Mouse (Mus musculus) hindbrain, embryonic 16.5 days (tissue): Measurements from ENCODE around the gene Ppp1r27. TPM values are rescaled to one million over a fixed set of nuclear protein-coding genes. Genes with fewer than 3 reads are reported as not detected.
"Not testable (repeated sequence)": the region's sequence is repeated elsewhere in the genome, so short reads cannot be mapped to it uniquely, and the experiment has no call there.

ENCODE experiments used
- ATAC-seq: fragments of 200-750 bp; cut with Nextera tagmentation; 2 replicates; pipeline ENCODE4 v1.8.0; 2017; ENCODE audit warnings: moderate TSS enrichment, moderate library complexity
- H3K27ac ChIP-seq: fragments of 300-500 bp; sonication (generic); 2 replicates; pipeline ENCODE4 v1.5.1; 2014; ENCODE audit warnings: low read depth, mild to moderate bottlenecking, control low read depth, low read length, moderate library complexity
- H3K27me3 ChIP-seq: fragments of 300-500 bp; sonication (generic); replicated peaks from 2 replicates; pipeline ENCODE4 v1.6.1; 2014; ENCODE audit warnings: low read length; ENCODE audit not compliant: control insufficient read depth, insufficient read depth
- H3K36me3 ChIP-seq: fragments of 300-500 bp; sonication (generic); 2 replicates; pipeline ENCODE4 v1.6.1; 2014; ENCODE audit warnings: mild to moderate bottlenecking, low read length, moderate library complexity, mixed read lengths; ENCODE audit not compliant: control insufficient read depth, insufficient read depth
- H3K4me1 ChIP-seq: fragments of 300-500 bp; sonication (generic); 2 replicates; pipeline ENCODE4 v1.6.1; 2014; ENCODE audit warnings: low read depth, low read length; ENCODE audit not compliant: control insufficient read depth, insufficient read depth
- H3K4me2 ChIP-seq: fragments of 300-500 bp; sonication (generic); 2 replicates; pipeline ENCODE4 v1.6.1; 2014; ENCODE audit warnings: mild to moderate bottlenecking, low read length, control low read depth, moderate library complexity
- H3K4me3 ChIP-seq: fragments of 300-500 bp; sonication (generic); 2 replicates; pipeline ENCODE4 v1.5.1; 2014; ENCODE audit warnings: mild to moderate bottlenecking, low read length, control low read depth, moderate library complexity
- H3K9ac ChIP-seq: fragments of 300-500 bp; sonication (generic); 2 replicates; pipeline ENCODE4 v1.6.1; 2014; ENCODE audit warnings: low read depth, mild to moderate bottlenecking, control low read depth, low read length, moderate library complexity
- H3K9me3 ChIP-seq: fragments of 300-500 bp; sonication (generic); 2 replicates; pipeline ENCODE4 v1.6.1; 2014; ENCODE audit warnings: mild to moderate bottlenecking, low read length, moderate library complexity; ENCODE audit not compliant: control insufficient read depth
- WGBS: fragments of 180-500 bp; shearing (Covaris S2); extraction: QIAGEN DNeasy Blood & Tissue Kit; methylation state at CpG from one replicate; pipeline ENCODE4 v1.1.7; 2014; 5-methylcytosine and 5-hydroxymethylcytosine counted together
- polyA plus RNA-seq: library from polyadenylated mRNA; unstranded; fragments of >200 nt; fragmentation: Nextera tagmentation; extraction: Ambion mirVana; gene quantifications from 2 replicates; pipeline ENCODE4 v1.2.1, GENCODE M21; 2015

Gene Ppp1r27
- 0.64 TPM in 1 of 2 replicates, not detected in the other for polyA plus RNA-seq

GRCm38 (mm10) chr11:120550810-120551440 is at the start of gene Ppp1r27:
TSS of gene Ppp1r27 (minus strand) at chr11:120551132.
- Histone ChIP-seq H3K9me3 (no peaks in the 10 kb centered on the region), H3K27me3 (no peaks in the 10 kb centered on the region), H3K27ac (peak within 1 kb of the TSS; percentile 90), H3K36me3 (no peaks in the 10 kb centered on the region), H3K9ac (peak within 1 kb of the TSS; percentile 87), H3K4me1 (peaks cover 20% of the 10 kb centered on the region), H3K4me3 (peak within 1 kb of the TSS; percentile 71), H3K4me2 (peak within 1 kb of the TSS; percentile 68)
- ATAC-seq = no peak
- 93% methylated on average over 28 of the region's 28 CpGs for WGBS

- Histone ChIP-seq H3K4me2 (no peak overlapping the region), H3K4me1 (peaks cover 16% of the 10 kb centered on the region), H3K4me3 (no peak overlapping the region), H3K27ac (no peak overlapping the region), H3K9me3 (no peaks in the 10 kb centered on the region), H3K27me3 (no peaks in the 10 kb centered on the region), H3K36me3 (peaks cover 21% of the 10 kb centered on the region), H3K9ac (no peak overlapping the region)
- ATAC-seq = no peak
- 95% methylated on average over 3 of the region's 3 CpGs for WGBS
Observed at GRCm38 (mm10) chr11:120600716-120601115, 49.8 kb upstream of the Ppp1r27 start.

- H3K27ac ChIP-seq = peak overlapping the region; percentile 84; the same call in 1 of the 2 replicates
- H3K9ac ChIP-seq = peak overlapping the region; percentile 98
- ATAC-seq = no peak
- WGBS = 45% methylated on average over 17 of the region's 17 CpGs
- H3K9me3 ChIP-seq = no peaks in the 10 kb centered on the region
- peak overlapping the region; percentile 65 for H3K4me2 ChIP-seq
- H3K4me3 ChIP-seq = peak overlapping the region; percentile 98
- H3K4me1 ChIP-seq = peaks cover 16% of the 10 kb centered on the region
- H3K36me3 ChIP-seq = peaks cover 29% of the 10 kb centered on the region
- H3K27me3 ChIP-seq = no peaks in the 10 kb centered on the region
Observed at GRCm38 (mm10) chr11:120598990-120599549, 48.1 kb upstream of the Ppp1r27 start.

- Histone ChIP-seq H3K9ac (peak within 1 kb of the TSS; percentile 98), H3K4me1 (peaks cover 16% of the 10 kb centered on the region), H3K27me3 (no peaks in the 10 kb centered on the region), H3K27ac (peak within 1 kb of the TSS; percentile 89), H3K9me3 (no peaks in the 10 kb centered on the region), H3K4me3 (peak within 1 kb of the TSS; percentile 98), H3K4me2 (peak within 1 kb of the TSS; percentile 99), H3K36me3 (peaks cover 35% of the 10 kb centered on the region)
- peak; percentile 99 for ATAC-seq
- WGBS = under 1% methylated on average over 88 of the region's 88 CpGs
Observed at GRCm38 (mm10) chr11:120598283-120598989, 47.5 kb upstream of the Ppp1r27 start, which contains the start of the genes Alyref and Anapc11. TSS of gene Alyref (minus strand) at chr11:120598365. TSS of gene Anapc11 (plus strand) at chr11:120598421.

GRCm38 (mm10) chr11:120597240-120598235 is 46.6 kb upstream of the Ppp1r27 start:
- H3K36me3 ChIP-seq = peaks cover 39% of the 10 kb centered on the region
- no peaks in the 10 kb centered on the region for H3K27me3 ChIP-seq
- 4% methylated on average over 85 of the region's 99 CpGs for WGBS
- peak overlapping the region; percentile 98 for H3K4me3 ChIP-seq
- peak overlapping the region; percentile 98 for H3K9ac ChIP-seq
- peak overlapping the region; percentile 89 for H3K27ac ChIP-seq
- peak overlapping the region; percentile 99 for H3K4me2 ChIP-seq
- H3K4me1 ChIP-seq = peaks cover 16% of the 10 kb centered on the region
- H3K9me3 ChIP-seq = no peaks in the 10 kb centered on the region
- ATAC-seq = peak; percentile 54; the same call in 1 of the 2 replicates

- no peak overlapping the region for H3K9ac ChIP-seq
- H3K36me3 ChIP-seq = peaks cover 44% of the 10 kb centered on the region
- no peak overlapping the region for H3K4me2 ChIP-seq
- H3K27me3 ChIP-seq = no peaks in the 10 kb centered on the region
- WGBS = 95% methylated on average over 6 of the region's 6 CpGs
- H3K4me3 ChIP-seq = no peak overlapping the region
- no peak overlapping the region for H3K27ac ChIP-seq
- H3K9me3 ChIP-seq = 0 out of 2 replicates have a peak, but pooled peaks cover 3% of the 10 kb centered on the region
- no peak for ATAC-seq
- no peaks in the 10 kb centered on the region for H3K4me1 ChIP-seq
Observed at GRCm38 (mm10) chr11:120588531-120588930, 37.6 kb upstream of the Ppp1r27 start.

- Histone ChIP-seq H3K4me3 (no peak overlapping the region), H3K4me2 (no peak overlapping the region), H3K27me3 (no peaks in the 10 kb centered on the region), H3K4me1 (peaks cover 18% of the 10 kb centered on the region), H3K9ac (no peak overlapping the region), H3K36me3 (peaks cover 34% of the 10 kb centered on the region), H3K27ac (no peak overlapping the region), H3K9me3 (0 out of 2 replicates have a peak, but pooled peaks cover 3% of the 10 kb centered on the region)
- no peak for ATAC-seq
- WGBS = 97% methylated on average over 1 of the region's 1 CpGs
Observed at GRCm38 (mm10) chr11:120583937-120584336, 33.0 kb upstream of the Ppp1r27 start.

- H3K27me3 ChIP-seq, H3K4me3 ChIP-seq, H3K4me2 ChIP-seq, H3K27ac ChIP-seq, ATAC-seq, H3K9ac ChIP-seq, H3K9me3 ChIP-seq: not testable (repeated sequence)
- Histone ChIP-seq H3K36me3 (peaks cover 39% of the 10 kb centered on the region), H3K4me1 (peaks cover 21% of the 10 kb centered on the region)
- WGBS = 90% methylated on average over 2 of the region's 2 CpGs
Observed at GRCm38 (mm10) chr11:120582982-120583293, 32.0 kb upstream of the Ppp1r27 start.
